Mouse (Mus musculus): ENCODE measurements around the gene Pecam1.

- TF ChIP-seq TBP (conservative IDR thresholded peaks at IDR 0.05; ENCODE audit: low read depth, low read length): no peak
- TF ChIP-seq MEF2A (IDR thresholded peaks at IDR 0.05; ENCODE audit: borderline replicate concordance, low read depth, low read length): no peak
- TF ChIP-seq ETS1 (conservative IDR thresholded peaks at IDR 0.05; ENCODE audit: low read depth, low read length): no peak
- no peak for TF ChIP-seq CTCF (conservative IDR thresholded peaks at IDR 0.05 in 1 of 2, IDR thresholded peaks at IDR 0.05 in 1 of 2; ENCODE audit: low read depth in 2 of 2, low read length in 2 of 2)
- no peak for TF ChIP-seq POLR2A (IDR thresholded peaks at IDR 0.05; ENCODE audit: low read depth, low read length)
- TF ChIP-seq MAX (IDR thresholded peaks at IDR 0.05; ENCODE audit: low read length): no peak
- no peak for TF ChIP-seq ZMIZ1 (IDR thresholded peaks at IDR 0.05; ENCODE audit: low read depth, low read length)
- no peak for TF ChIP-seq SMC3 (IDR thresholded peaks at IDR 0.05; ENCODE audit: low read depth, low read length)
- TF ChIP-seq EP300 (IDR thresholded peaks at IDR 0.05; ENCODE audit: low read length): no peak
- no peak for TF ChIP-seq ELF1 (IDR thresholded peaks at IDR 0.05; ENCODE audit: low read depth, low read length)
- no peak for TF ChIP-seq ZC3H11A (IDR thresholded peaks at IDR 0.05; ENCODE audit: low read depth, low read length)
- no peak for TF ChIP-seq CHD2 (IDR thresholded peaks at IDR 0.05; ENCODE audit: low read length)
These were observed 63.1 kb downstream of the Pecam1 start for GRCm38 (mm10) chr11:106687293-106687692.

Data from CH12.LX (cell line).